Mouse (Mus musculus) telencephalon, adult 2 months (tissue): ENCODE measurements at regions not wholly inside any gene's neighbourhood (a gene's known extent, or its start where the extent isn't known, plus 50 kb on each side); places are given as distances from the start of the nearest gene placed in this dataset.

Experiments used
- DNase-seq: peaks from one replicate; pipeline ENCODE4 v3.0.0-alpha.2; 2011; ENCODE audit warnings: low read depth, low spot score

- DNase-seq: no peak
Observed at GRCm38 (mm10) chr11:66605998-66606397, 80.2 kb upstream of the Shisa6 start.

GRCm38 (mm10) chr11:66606646-66607045 lies 80.9 kb upstream of the Shisa6 start:
- no peak for DNase-seq

GRCm38 (mm10) chr11:66609733-66610132 lies 84.0 kb upstream of the Shisa6 start:
- DNase-seq: peak; percentile 31

GRCm38 (mm10) chr11:66613150-66613549 lies 87.4 kb upstream of the Shisa6 start:
- DNase-seq: no peak

GRCm38 (mm10) chr11:66625491-66625890 lies 99.7 kb upstream of the Shisa6 start:
- no peak for DNase-seq

- DNase-seq: peak; percentile 15
Observed at GRCm38 (mm10) chr11:66656810-66657209, 131.0 kb upstream of the Shisa6 start.

- DNase-seq: peak; percentile 92
Observed at GRCm38 (mm10) chr11:66674581-66674980, 148.8 kb upstream of the Shisa6 start.

- no peak for DNase-seq
Observed at GRCm38 (mm10) chr11:66680057-66680621, 154.4 kb upstream of the Shisa6 start.

GRCm38 (mm10) chr11:66681892-66682291 lies 156.1 kb upstream of the Shisa6 start:
- DNase-seq: no peak

- DNase-seq: no peak
Observed at GRCm38 (mm10) chr11:66684181-66684580, 158.4 kb upstream of the Shisa6 start.

GRCm38 (mm10) chr11:66694651-66695266 lies 169.0 kb upstream of the Shisa6 start:
- DNase-seq: peak; percentile 39

GRCm38 (mm10) chr11:66696791-66697190 lies 171.0 kb upstream of the Shisa6 start:
- DNase-seq: no peak

- no peak for DNase-seq
Observed at GRCm38 (mm10) chr11:66745479-66745878, 166.3 kb upstream of the Pirt start.

GRCm38 (mm10) chr11:66789997-66790396 lies 121.8 kb upstream of the Pirt start:
- DNase-seq: no peak

- no peak for DNase-seq
Observed at GRCm38 (mm10) chr11:66806887-66807286, 104.9 kb upstream of the Pirt start.

- DNase-seq: no peak
Observed at GRCm38 (mm10) chr11:66813310-66813709, 98.5 kb upstream of the Pirt start.

GRCm38 (mm10) chr11:66813731-66814130 lies 98.0 kb upstream of the Pirt start:
- no peak for DNase-seq

GRCm38 (mm10) chr11:66835864-66836263 lies 75.9 kb upstream of the Pirt start:
- DNase-seq: no peak

GRCm38 (mm10) chr11:66836633-66837380 lies 75.0 kb upstream of the Pirt start:
- DNase-seq: no peak

- DNase-seq: no peak
Observed at GRCm38 (mm10) chr11:66845238-66845637, 66.5 kb upstream of the Pirt start.

GRCm38 (mm10) chr11:66846043-66846775 lies 65.6 kb upstream of the Pirt start:
- peak; percentile 12 for DNase-seq
